Mouse (Mus musculus) MEL (cell line): ENCODE measurements around the gene Eif4ebp2. TPM values are rescaled to one million over a fixed set of nuclear protein-coding genes. Genes with fewer than 3 reads are reported as not detected.

Experiments used
- DNase-seq: peaks from one replicate; pipeline ENCODE4 v3.0.0; 2011; ENCODE audit warnings: low read depth, low spot score
- H3K27ac ChIP-seq: 2 replicates; pipeline ENCODE4 v1.5.1; 2012; ENCODE audit warnings: low read depth, mild to moderate bottlenecking, control low read depth, low read length, moderate library complexity; ENCODE audit not compliant: control insufficient read depth
- H3K27me3 ChIP-seq, 2 experiments: fragments of 150-350 bp in 1 of 2; sonication (generic) in 1 of 2; 2 replicates each; pipeline ENCODE4 v1.6.1; 2012; ENCODE audit warnings: low read length in 2 of 2, mild to moderate bottlenecking in 2 of 2, improper control_type of control experiment in 1 of 2, moderate library complexity in 1 of 2; ENCODE audit not compliant: insufficient read depth in 2 of 2, control insufficient read depth in 1 of 2
- H3K36me3 ChIP-seq, 2 experiments: 2 replicates each; pipeline ENCODE4 v1.6.1; 2012 to 2014; ENCODE audit warnings: low read length in 2 of 2, improper control_type of control experiment in 1 of 2, inconsistent platforms in 1 of 2, mild to moderate bottlenecking in 1 of 2; ENCODE audit not compliant: insufficient read depth in 2 of 2, control insufficient read depth in 1 of 2
- H3K4me1 ChIP-seq, 2 experiments: fragments of 150-350 bp in 1 of 2; sonication (generic) in 1 of 2; 2 replicates each; pipeline ENCODE4 v1.6.1; 2012; ENCODE audit warnings: low read length in 2 of 2, improper control_type of control experiment in 1 of 2, mild to moderate bottlenecking in 1 of 2; ENCODE audit not compliant: insufficient read depth in 2 of 2, control insufficient read depth in 1 of 2
- H3K4me3 ChIP-seq, 2 experiments: fragments of 150-350 bp in 1 of 2; sonication (generic) in 1 of 2; 2 replicates each; pipeline ENCODE4 v1.5.1; 2012; ENCODE audit warnings: low read depth in 2 of 2, low read length in 2 of 2, mild to moderate bottlenecking in 2 of 2, moderate library complexity in 2 of 2, control low read depth in 1 of 2, improper control_type of control experiment in 1 of 2; ENCODE audit not compliant: control insufficient read depth in 1 of 2, insufficient read depth in 1 of 2
- H3K79me2 ChIP-seq: 2 replicates; pipeline ENCODE4 v1.6.1; 2012; ENCODE audit warnings: mild to moderate bottlenecking, low read length, moderate library complexity; ENCODE audit not compliant: control insufficient read depth, poor library complexity, insufficient read depth
- H3K9ac ChIP-seq: 2 replicates; pipeline ENCODE4 v1.6.1; 2012; ENCODE audit warnings: low read depth, mild to moderate bottlenecking, control low read depth, low read length, moderate library complexity; ENCODE audit not compliant: control insufficient read depth, poor library complexity, severe bottlenecking
- H3K9me3 ChIP-seq: fragments of 150-350 bp; sonication (generic); replicated peaks from 2 replicates; pipeline ENCODE4 v1.6.1; 2012; ENCODE audit warnings: mild to moderate bottlenecking, low read length, improper control_type of control experiment, moderate library complexity; ENCODE audit not compliant: insufficient read depth
- BHLHE40 ChIP-seq: IDR thresholded peaks from 2 replicates; pipeline ENCODE4 v1.6.1; 2012; ENCODE audit warnings: low read depth, mild to moderate bottlenecking, inconsistent platforms, low read length, improper control_type of control experiment, borderline replicate concordance
- CHD1 ChIP-seq: IDR thresholded peaks from 2 replicates; pipeline ENCODE4 v1.6.1; 2012; ENCODE audit warnings: low read depth, mild to moderate bottlenecking, inconsistent platforms, low read length, improper control_type of control experiment
- CHD2 ChIP-seq: IDR thresholded peaks from 2 replicates; pipeline ENCODE4 v1.6.1; 2011; ENCODE audit warnings: low read length, improper control_type of control experiment
- CTCF ChIP-seq, 3 experiments: IDR thresholded peaks in 2 of 3; conservative IDR thresholded peaks in 1 of 3; 2 replicates each; pipeline ENCODE4 v1.5.1; 2011 to 2012; ENCODE audit warnings: low read length in 3 of 3, low read depth in 2 of 3, mild to moderate bottlenecking in 2 of 3, improper control_type of control experiment in 1 of 3, inconsistent platforms in 1 of 3, mixed read lengths in 1 of 3, moderate library complexity in 1 of 3; ENCODE audit not compliant: control insufficient read depth in 1 of 3, insufficient read depth in 1 of 3, poor library complexity in 1 of 3, severe bottlenecking in 1 of 3
- ELF1 ChIP-seq: IDR thresholded peaks from 2 replicates; pipeline ENCODE4 v1.6.1; 2014; ENCODE audit warnings: low read depth, mild to moderate bottlenecking, inconsistent platforms, low read length, improper control_type of control experiment, moderate library complexity
- ETS1 ChIP-seq: IDR thresholded peaks from 2 replicates; pipeline ENCODE4 v1.6.1; 2012; ENCODE audit warnings: low read depth, mild to moderate bottlenecking, inconsistent platforms, low read length, improper control_type of control experiment, moderate library complexity
- GABPA ChIP-seq: IDR thresholded peaks from 2 replicates; pipeline ENCODE4 v1.6.1; 2012; ENCODE audit warnings: low read depth, mild to moderate bottlenecking, inconsistent platforms, low read length, improper control_type of control experiment, moderate library complexity
- JUND ChIP-seq: IDR thresholded peaks from 2 replicates; pipeline ENCODE4 v1.6.1; 2011; ENCODE audit warnings: low read depth, mild to moderate bottlenecking, improper control_type of control experiment, low read length
- MAZ ChIP-seq: IDR thresholded peaks from 2 replicates; pipeline ENCODE4 v1.6.1; 2012; ENCODE audit warnings: low read depth, mild to moderate bottlenecking, inconsistent platforms, low read length, improper control_type of control experiment
- MYC ChIP-seq: IDR thresholded peaks from 2 replicates; pipeline ENCODE4 v1.6.1; 2011; ENCODE audit warnings: low read depth, mild to moderate bottlenecking, low read length, improper control_type of control experiment, moderate library complexity
- NRF1 ChIP-seq: IDR thresholded peaks from 2 replicates; pipeline ENCODE4 v1.6.1; 2014; ENCODE audit warnings: low read depth, mild to moderate bottlenecking, inconsistent platforms, low read length, improper control_type of control experiment, moderate library complexity; ENCODE audit not compliant: poor library complexity, insufficient read depth, severe bottlenecking
- RAD21 ChIP-seq: IDR thresholded peaks from 2 replicates; pipeline ENCODE4 v1.6.1; 2011; ENCODE audit warnings: mild to moderate bottlenecking, low read depth, low read length, improper control_type of control experiment
- SIN3A ChIP-seq: IDR thresholded peaks from 2 replicates; pipeline ENCODE4 v1.6.1; 2012; ENCODE audit warnings: low read length, improper control_type of control experiment, inconsistent platforms
- SMC3 ChIP-seq: IDR thresholded peaks from 2 replicates; pipeline ENCODE4 v1.6.1; 2011; ENCODE audit warnings: low read depth, low read length, improper control_type of control experiment
- TAL1 ChIP-seq: IDR thresholded peaks from 2 replicates; pipeline ENCODE4 v1.6.1; 2012; ENCODE audit warnings: mild to moderate bottlenecking, inconsistent platforms, low read length, moderate library complexity, mixed read lengths
- TBP ChIP-seq: IDR thresholded peaks from 2 replicates; pipeline ENCODE4 v1.8.0; 2011; ENCODE audit warnings: low read depth, low read length, improper control_type of control experiment
- TCF12 ChIP-seq: IDR thresholded peaks from 2 replicates; pipeline ENCODE4 v1.6.1; 2014; ENCODE audit warnings: low read depth, mild to moderate bottlenecking, inconsistent platforms, low read length, improper control_type of control experiment, moderate library complexity
- USF2 ChIP-seq, 2 experiments: IDR thresholded peaks; 2 replicates each; pipeline ENCODE4 v1.6.1; 2011 to 2012; ENCODE audit warnings: improper control_type of control experiment in 2 of 2, low read length in 2 of 2, borderline replicate concordance in 1 of 2, inconsistent platforms in 1 of 2, low read depth in 1 of 2, mild to moderate bottlenecking in 1 of 2; ENCODE audit not compliant: insufficient read depth in 1 of 2
- ZC3H11A ChIP-seq: IDR thresholded peaks from 2 replicates; pipeline ENCODE4 v1.6.1; 2012; ENCODE audit warnings: low read depth, mild to moderate bottlenecking, inconsistent platforms, low read length, improper control_type of control experiment
- polyA plus RNA-seq, 2 experiments: library from polyadenylated mRNA; stranded (reverse) in 1 of 2; unstranded in 1 of 2; fragments of >175 nt in 1 of 2; fragments of >200 nt in 1 of 2; gene quantifications; 2 replicates each; pipeline versions ENCODE4 v1.2.1 to v1.2.4; 2012; ENCODE audit warnings: low replicate concordance in 2 of 2, low read depth in 1 of 2; ENCODE audit not compliant: insufficient read length in 2 of 2, insufficient read depth in 1 of 2, missing spikeins in 1 of 2
- total RNA-seq: library from RNA; depleted of rRNA; stranded (reverse); fragments of 300-350 nt; gene quantifications from 2 replicates; pipeline ENCODE4 v1.2.3, GENCODE M21; 2012

The Eif4ebp2 gene
- total and polyA plus RNA-seq, 3 experiments: 17.1 to 186 (median 52.9) TPM

DNA sequence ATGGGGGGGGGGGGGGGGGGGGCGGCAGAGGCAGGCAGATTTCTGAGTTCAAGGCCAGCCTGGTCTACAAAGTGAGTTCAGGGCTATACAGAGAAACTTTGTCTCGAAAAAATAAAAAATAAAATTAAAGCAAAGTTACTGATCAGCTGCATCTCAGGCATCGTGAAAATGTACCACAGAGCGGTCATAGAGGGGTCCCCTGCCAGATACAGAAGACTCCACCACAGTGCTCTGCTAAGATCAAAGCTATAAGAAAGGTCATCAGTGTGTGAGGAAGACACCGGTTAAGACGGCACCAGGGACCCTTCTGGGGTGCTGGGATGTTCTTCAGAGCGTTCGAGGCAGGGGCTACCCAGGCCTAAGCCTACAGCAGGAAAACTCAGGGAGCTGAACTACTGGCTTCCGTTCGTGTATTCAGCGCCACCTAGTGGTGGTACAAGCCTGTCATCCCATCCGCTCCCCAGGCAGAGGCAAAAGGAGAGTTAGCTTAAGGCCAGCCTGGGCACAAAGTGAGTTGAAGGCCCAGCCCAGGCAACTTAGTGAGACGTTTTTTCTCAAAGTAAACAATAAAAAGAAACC is 53.2 kb downstream of the Eif4ebp2 start:
- Histone ChIP-seq H3K9ac (peak overlapping the region; percentile 39; the same call in 1 of the 2 replicates), H3K27me3 (no peaks in the 10 kb centered on the region), H3K36me3 (no peaks in the 10 kb centered on the region), H3K4me1 (no peaks in the 10 kb centered on the region), H3K27ac (no peak overlapping the region), H3K9me3 (no peaks in the 10 kb centered on the region), H3K4me3 (no peak overlapping the region), H3K79me2 (no peaks in the 10 kb centered on the region)
- DNase-seq: peak; percentile 86
- TF ChIP-seq SMC3 (peak; percentile 67), RAD21 (peak; percentile 69), GABPA (no peak), ELF1 (peak; percentile 26; the same call in 1 of the 2 replicates), ETS1 (no peak), ZC3H11A (peak; percentile 30), MYC (no peak), NRF1 (no peak), BHLHE40 (no peak), CHD1 (no peak), TAL1 (no peak), CTCF (IDR thresholded peaks at IDR 0.05 in 2 of 3, conservative IDR thresholded peaks at IDR 0.05 in 1 of 3; ENCODE audit: control insufficient read depth in 1 of 3, insufficient read depth in 1 of 3, low read depth in 2 of 3, low read length in 3 of 3, poor library complexity in 1 of 3, severe bottlenecking in 1 of 3) (peak; percentile 83 to 92 (median 87)), SIN3A (no peak), MAZ (no peak)

DNA sequence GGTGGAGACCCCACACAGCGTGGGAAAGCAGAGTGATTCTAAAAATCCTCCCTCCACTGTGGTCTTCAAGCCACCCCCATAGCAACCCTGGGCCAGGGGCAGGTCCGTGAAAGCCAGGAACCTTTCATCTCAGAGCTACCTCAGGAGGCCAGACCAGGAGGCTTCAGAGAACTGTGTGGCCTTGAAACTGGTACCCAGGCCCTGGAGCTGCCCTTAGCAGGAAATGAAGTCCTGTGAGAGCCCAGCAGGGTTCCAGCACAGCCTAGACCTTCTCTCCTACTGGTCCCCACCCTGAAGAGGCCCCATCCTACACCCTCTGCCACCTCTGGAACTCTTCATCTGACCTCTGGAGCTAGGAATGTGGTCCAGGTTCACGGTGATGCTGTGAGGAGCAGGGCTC is 54.3 kb downstream of the Eif4ebp2 start:
- no peak for DNase-seq
- H3K9ac ChIP-seq: no peak overlapping the region
- TF ChIP-seq TBP: no peak
- TF ChIP-seq TAL1: no peak
- no peak for TF ChIP-seq MAZ
- TF ChIP-seq SMC3: no peak
- no peak for TF ChIP-seq USF2 (IDR thresholded peaks at IDR 0.05; ENCODE audit: borderline replicate concordance in 1 of 2, insufficient read depth in 1 of 2, low read depth in 1 of 2, low read length in 2 of 2)
- no peak for TF ChIP-seq JUND
- TF ChIP-seq TCF12: no peak
- no peak for TF ChIP-seq CHD2
- no peak for TF ChIP-seq ELF1
- no peak for TF ChIP-seq NRF1
- no peaks in the 10 kb centered on the region for H3K36me3 ChIP-seq
- H3K4me3 ChIP-seq: no peak overlapping the region
- no peaks in the 10 kb centered on the region for H3K79me2 ChIP-seq
- H3K27me3 ChIP-seq: no peaks in the 10 kb centered on the region
- H3K9me3 ChIP-seq: no peaks in the 10 kb centered on the region
- no peaks in the 10 kb centered on the region for H3K4me1 ChIP-seq
- no peak overlapping the region for H3K27ac ChIP-seq
